Mouse (Mus musculus) neural tube, embryonic 15.5 days (tissue): Measurements from ENCODE around the gene Serac1. TPM values are rescaled to one million over a fixed set of nuclear protein-coding genes. Genes with fewer than 3 reads are reported as not detected.

ENCODE experiments used
- ATAC-seq: fragments of 200-750 bp; cut with Nextera tagmentation; 2 replicates; pipeline ENCODE4 v1.8.0; 2017; ENCODE audit warnings: mild to moderate bottlenecking, moderate TSS enrichment, moderate library complexity; ENCODE audit not compliant: low FRiP score
- H3K27ac ChIP-seq: fragments of 300-500 bp; sonication (generic); replicated peaks from 2 replicates; pipeline ENCODE4 v1.5.1; 2015; ENCODE audit warnings: mild to moderate bottlenecking, inconsistent platforms
- H3K27me3 ChIP-seq: fragments of 300-500 bp; sonication (generic); replicated peaks from 2 replicates; pipeline ENCODE4 v1.6.1; 2015; ENCODE audit warnings: inconsistent platforms
- H3K36me3 ChIP-seq: fragments of 300-500 bp; sonication (generic); 2 replicates; pipeline ENCODE4 v1.6.1; 2015; ENCODE audit warnings: inconsistent platforms
- H3K4me1 ChIP-seq: fragments of 300-500 bp; sonication (generic); 2 replicates; pipeline ENCODE4 v1.6.1; 2015; ENCODE audit warnings: inconsistent platforms
- H3K4me2 ChIP-seq: fragments of 300-500 bp; sonication (generic); 2 replicates; pipeline ENCODE4 v1.6.1; 2015; ENCODE audit warnings: inconsistent platforms, mild to moderate bottlenecking, moderate library complexity
- H3K4me3 ChIP-seq: fragments of 300-500 bp; sonication (generic); replicated peaks from 2 replicates; pipeline ENCODE4 v1.5.1; 2015; ENCODE audit warnings: mild to moderate bottlenecking, inconsistent platforms
- H3K9ac ChIP-seq: fragments of 300-500 bp; sonication (generic); replicated peaks from 2 replicates; pipeline ENCODE4 v1.6.1; 2015; ENCODE audit warnings: mild to moderate bottlenecking, inconsistent platforms
- H3K9me3 ChIP-seq: fragments of 300-500 bp; sonication (generic); replicated peaks from 2 replicates; pipeline ENCODE4 v1.6.1; 2016; ENCODE audit warnings: inconsistent platforms
- WGBS: fragments of 180-500 bp; shearing (Covaris S2); methylation state at CpG from one replicate; pipeline ENCODE4 v1.1.7; 2015; ENCODE audit warnings: mixed read lengths; 5-methylcytosine and 5-hydroxymethylcytosine counted together
- polyA plus RNA-seq: library from polyadenylated mRNA; unstranded; fragments of >200 nt; fragmentation: Nextera tagmentation; extraction: Ambion mirVana; gene quantifications from 2 replicates; pipeline ENCODE4 v1.2.1, GENCODE M21; 2015

Serac1 gene
- polyA plus RNA-seq, 1 experiment from 2014 or later = 13.1 TPM

GRCm38 (mm10) chr17:6016213-6016780 is 63.2 kb downstream of the Serac1 start:
- H3K4me1 ChIP-seq = peaks cover 8% of the 10 kb centered on the region
- no peaks in the 10 kb centered on the region for H3K9me3 ChIP-seq
- H3K4me3 ChIP-seq = no peak overlapping the region
- ATAC-seq = no peak
- 76% methylated on average over 7 of the region's 7 CpGs for WGBS
- no peak overlapping the region for H3K27ac ChIP-seq
- H3K36me3 ChIP-seq = no peaks in the 10 kb centered on the region
- H3K27me3 ChIP-seq = no peaks in the 10 kb centered on the region
- H3K4me2 ChIP-seq = no peak overlapping the region
- H3K9ac ChIP-seq = no peak overlapping the region

DNA sequence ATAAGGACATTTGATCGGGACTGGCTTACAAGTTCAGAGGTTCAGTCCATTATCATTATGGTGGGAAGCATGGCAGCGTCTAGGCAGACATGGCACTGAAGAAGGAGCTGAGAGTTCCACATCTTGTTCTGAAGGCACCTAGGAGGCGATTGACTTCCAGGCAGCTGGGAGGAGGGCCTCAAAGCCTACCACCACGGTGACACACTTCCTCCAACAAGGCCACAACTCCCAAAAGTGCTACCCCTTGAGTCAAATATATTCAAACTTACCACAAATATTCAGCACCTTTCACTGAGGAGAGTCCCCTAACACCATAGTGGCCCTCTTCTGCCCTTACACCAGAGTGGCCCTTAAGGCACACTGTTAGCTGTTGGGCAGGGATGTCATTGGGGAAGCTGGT is 64.6 kb downstream of the Serac1 start:
- no peak overlapping the region for H3K4me3 ChIP-seq
- no peaks in the 10 kb centered on the region for H3K27me3 ChIP-seq
- no peaks in the 10 kb centered on the region for H3K36me3 ChIP-seq
- H3K9ac ChIP-seq = no peak overlapping the region
- H3K4me2 ChIP-seq = no peak overlapping the region
- H3K4me1 ChIP-seq = peaks cover 4% of the 10 kb centered on the region
- H3K9me3 ChIP-seq = no peaks in the 10 kb centered on the region
- ATAC-seq = no peak
- no peak overlapping the region for H3K27ac ChIP-seq
- 84% methylated on average over 4 of the region's 4 CpGs for WGBS

GRCm38 (mm10) chr17:6013079-6013478 is 66.5 kb downstream of the Serac1 start:
- no peak overlapping the region for H3K9ac ChIP-seq
- H3K4me2 ChIP-seq = no peak overlapping the region
- no peaks in the 10 kb centered on the region for H3K9me3 ChIP-seq
- ATAC-seq = no peak
- no peak overlapping the region for H3K4me3 ChIP-seq
- no peaks in the 10 kb centered on the region for H3K27me3 ChIP-seq
- no peaks in the 10 kb centered on the region for H3K36me3 ChIP-seq
- H3K4me1 ChIP-seq = peaks cover 4% of the 10 kb centered on the region
- H3K27ac ChIP-seq = no peak overlapping the region
- WGBS = 80% methylated on average over 4 of the region's 4 CpGs

DNA sequence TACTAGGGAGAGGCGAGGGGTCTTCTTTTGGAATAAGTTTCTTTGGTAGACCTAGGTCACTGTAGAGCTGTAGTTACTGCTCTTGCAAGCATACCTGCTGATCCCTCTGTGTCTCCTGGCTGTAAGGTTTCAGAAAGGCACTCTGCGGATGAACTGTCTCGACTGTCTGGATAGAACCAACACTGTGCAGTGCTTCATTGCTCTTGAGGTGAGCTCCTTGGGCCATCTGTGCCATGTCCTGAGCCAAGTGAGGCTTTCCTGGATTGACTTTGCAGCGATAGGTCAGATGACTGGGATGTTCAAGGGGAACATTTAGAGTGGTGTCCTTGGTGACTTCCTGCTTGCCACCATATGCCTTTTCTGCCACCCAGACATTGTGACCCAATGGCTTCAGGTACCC is 69.9 kb downstream of the Serac1 start:
- 91% methylated on average over 4 of the region's 4 CpGs for WGBS
- H3K4me2 ChIP-seq = no peak overlapping the region
- H3K27me3 ChIP-seq = no peaks in the 10 kb centered on the region
- no peak for ATAC-seq
- H3K9ac ChIP-seq = no peak overlapping the region
- peaks cover 12% of the 10 kb centered on the region for H3K4me1 ChIP-seq
- no peaks in the 10 kb centered on the region for H3K36me3 ChIP-seq
- no peaks in the 10 kb centered on the region for H3K9me3 ChIP-seq
- H3K27ac ChIP-seq = no peak overlapping the region
- no peak overlapping the region for H3K4me3 ChIP-seq

- peaks cover 12% of the 10 kb centered on the region for H3K4me1 ChIP-seq
- H3K36me3 ChIP-seq = no peaks in the 10 kb centered on the region
- H3K9ac ChIP-seq = no peak overlapping the region
- H3K4me2 ChIP-seq = no peak overlapping the region
- ATAC-seq = no peak
- WGBS = 85% methylated on average over 11 of the region's 11 CpGs
- no peak overlapping the region for H3K27ac ChIP-seq
- no peaks in the 10 kb centered on the region for H3K9me3 ChIP-seq
- no peak overlapping the region for H3K4me3 ChIP-seq
- no peaks in the 10 kb centered on the region for H3K27me3 ChIP-seq
These were observed 71.0 kb downstream of the Serac1 start for GRCm38 (mm10) chr17:6008590-6008989.

- H3K9ac ChIP-seq = no peak overlapping the region
- H3K36me3 ChIP-seq = no peaks in the 10 kb centered on the region
- no peaks in the 10 kb centered on the region for H3K27me3 ChIP-seq
- H3K4me3 ChIP-seq = no peak overlapping the region
- H3K27ac ChIP-seq = no peak overlapping the region
- peaks cover 12% of the 10 kb centered on the region for H3K4me1 ChIP-seq
- ATAC-seq = no peak
- H3K9me3 ChIP-seq = no peaks in the 10 kb centered on the region
- 93% methylated on average over 9 of the region's 9 CpGs for WGBS
- no peak overlapping the region for H3K4me2 ChIP-seq
These were observed 71.6 kb downstream of the Serac1 start for GRCm38 (mm10) chr17:6007902-6008301.

GRCm38 (mm10) chr17:6007101-6007780 is 72.3 kb downstream of the Serac1 start:
- H3K4me3 ChIP-seq = no peak overlapping the region
- H3K27me3 ChIP-seq = no peaks in the 10 kb centered on the region
- no peaks in the 10 kb centered on the region for H3K9me3 ChIP-seq
- H3K4me2 ChIP-seq = no peak overlapping the region
- peaks cover 12% of the 10 kb centered on the region for H3K4me1 ChIP-seq
- 80% methylated on average over 5 of the region's 5 CpGs for WGBS
- no peaks in the 10 kb centered on the region for H3K36me3 ChIP-seq
- no peak overlapping the region for H3K27ac ChIP-seq
- ATAC-seq = no peak
- no peak overlapping the region for H3K9ac ChIP-seq

GRCm38 (mm10) chr17:6005638-6006471 is 73.7 kb downstream of the Serac1 start:
- 37% methylated on average over 14 of the region's 14 CpGs for WGBS
- Histone ChIP-seq H3K4me1 (peaks cover 12% of the 10 kb centered on the region), H3K27ac (peak overlapping the region; percentile 6; the same call in 1 of the 2 replicates), H3K4me2 (no peak overlapping the region), H3K9me3 (no peaks in the 10 kb centered on the region), H3K27me3 (no peaks in the 10 kb centered on the region), H3K36me3 (no peaks in the 10 kb centered on the region), H3K4me3 (no peak overlapping the region), H3K9ac (no peak overlapping the region)
- ATAC-seq = peak; percentile 55; the same call in 1 of the 2 replicates

GRCm38 (mm10) chr17:6005246-6005637 is 74.3 kb downstream of the Serac1 start:
- Histone ChIP-seq H3K27ac (peak overlapping the region; percentile 6; the same call in 1 of the 2 replicates), H3K36me3 (no peaks in the 10 kb centered on the region), H3K27me3 (no peaks in the 10 kb centered on the region), H3K4me1 (peaks cover 12% of the 10 kb centered on the region), H3K4me3 (no peak overlapping the region), H3K9me3 (no peaks in the 10 kb centered on the region), H3K9ac (no peak overlapping the region), H3K4me2 (no peak overlapping the region)
- peak; percentile 27; the same call in 1 of the 2 replicates for ATAC-seq
- 8% methylated on average over 9 of the region's 14 CpGs for WGBS

GRCm38 (mm10) chr17:6003661-6004060 is 75.9 kb downstream of the Serac1 start:
- no peak overlapping the region for H3K27ac ChIP-seq
- H3K36me3 ChIP-seq = no peaks in the 10 kb centered on the region
- no peak for ATAC-seq

DNA sequence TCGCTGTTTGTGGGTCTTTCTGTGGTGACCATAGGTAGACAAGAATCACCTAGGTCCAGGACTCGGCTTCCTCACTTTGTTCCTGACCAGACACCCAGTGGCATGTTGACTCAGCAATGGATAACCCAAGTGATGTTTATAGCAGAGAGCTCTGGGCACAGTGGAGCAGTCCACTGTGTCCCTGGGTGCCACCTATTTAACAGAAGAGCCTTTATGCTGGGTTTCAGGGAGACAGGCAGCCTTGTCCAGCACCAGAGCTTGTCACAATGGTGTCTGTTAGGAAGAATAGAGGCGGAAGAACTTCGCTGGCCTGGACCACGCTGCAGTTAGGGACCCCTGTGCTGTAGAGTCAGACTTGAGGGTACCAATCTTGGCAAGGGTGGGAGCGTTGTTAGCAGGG is 77.0 kb downstream of the Serac1 start:
- 91% methylated on average over 6 of the region's 6 CpGs for WGBS
- no peak overlapping the region for H3K9ac ChIP-seq

More at GRCm38 (mm10) chr17:6003661-6004060, 75.9 kb downstream of the Serac1 start:
- Histone ChIP-seq H3K27me3 (no peaks in the 10 kb centered on the region), H3K9me3 (no peaks in the 10 kb centered on the region), H3K9ac (no peak overlapping the region), H3K4me2 (no peak overlapping the region), H3K4me3 (no peak overlapping the region), H3K4me1 (peaks cover 12% of the 10 kb centered on the region)
- WGBS = 91% methylated on average over 6 of the region's 6 CpGs

GRCm38 (mm10) chr17:6001836-6002235 is 77.7 kb downstream of the Serac1 start:
- Histone ChIP-seq H3K9me3 (no peaks in the 10 kb centered on the region), H3K4me1 (peaks cover 12% of the 10 kb centered on the region), H3K4me2 (no peak overlapping the region), H3K4me3 (no peak overlapping the region), H3K27me3 (no peaks in the 10 kb centered on the region), H3K36me3 (no peaks in the 10 kb centered on the region), H3K27ac (no peak overlapping the region), H3K9ac (no peak overlapping the region)
- no peak for ATAC-seq
- WGBS = 77% methylated on average over 7 of the region's 7 CpGs

More for the DNA sequence above, 77.0 kb downstream of the Serac1 start:
- H3K27me3 ChIP-seq = no peaks in the 10 kb centered on the region
- no peaks in the 10 kb centered on the region for H3K36me3 ChIP-seq
- no peaks in the 10 kb centered on the region for H3K9me3 ChIP-seq
- no peak for ATAC-seq
- peaks cover 12% of the 10 kb centered on the region for H3K4me1 ChIP-seq
- no peak overlapping the region for H3K27ac ChIP-seq
- H3K4me3 ChIP-seq = no peak overlapping the region
- H3K4me2 ChIP-seq = no peak overlapping the region
